Mouse (Mus musculus): ENCODE results near the gene Gpbar1.

GRCm38 (mm10) chr1:74293306-74293960 is 15.1 kb downstream of the Gpbar1 start:
- TF ChIP-seq POLR2A (IDR thresholded peaks at IDR 0.05; ENCODE audit: low read depth, low read length) = no peak
- TF ChIP-seq CTCF (IDR thresholded peaks at IDR 0.05; ENCODE audit: extremely low read depth, insufficient read length, insufficient replicate concordance, low read depth, low read length) = no peak
